Mouse (Mus musculus): Measurements from ENCODE around the gene Efnb2.

The Efnb2 gene

GRCm38 (mm10) chr8:8656578-8657441, 4.2 kb downstream of the Efnb2 start:
- no peak for DNase-seq (ENCODE audit: low read depth in 1 of 2, low spot score in 2 of 2)

GRCm38 (mm10) chr8:8655346-8656340, 5.4 kb downstream of the Efnb2 start:
- no peak for DNase-seq (ENCODE audit: low read depth in 1 of 2, low spot score in 2 of 2)

GRCm38 (mm10) chr8:8653906-8654489, 7.0 kb downstream of the Efnb2 start:
- DNase-seq (ENCODE audit: low read depth in 1 of 2, low spot score in 2 of 2), result no peak

- DNase-seq (ENCODE audit: low read depth in 1 of 2, low spot score in 2 of 2), result no peak
These were observed 7.7 kb downstream of the Efnb2 start for GRCm38 (mm10) chr8:8653343-8653742.

GRCm38 (mm10) chr8:8652388-8652787, 8.7 kb downstream of the Efnb2 start:
- no peak for DNase-seq (ENCODE audit: low read depth in 1 of 2, low spot score in 2 of 2)

GRCm38 (mm10) chr8:8649944-8650343, 11.1 kb downstream of the Efnb2 start:
- DNase-seq (ENCODE audit: low read depth in 1 of 2, low spot score in 2 of 2), result no peak

- DNase-seq (ENCODE audit: low read depth in 1 of 2, low spot score in 2 of 2), result peak; percentile 45 to 49
These were observed 11.5 kb downstream of the Efnb2 start for GRCm38 (mm10) chr8:8649536-8649935.

- no peak for DNase-seq (ENCODE audit: low read depth in 1 of 2, low spot score in 2 of 2)
These were observed 12.4 kb downstream of the Efnb2 start for GRCm38 (mm10) chr8:8648686-8649085.

- no peak for DNase-seq (ENCODE audit: low read depth in 1 of 2, low spot score in 2 of 2)
These were observed 13.2 kb downstream of the Efnb2 start for GRCm38 (mm10) chr8:8647824-8648223.

- DNase-seq (ENCODE audit: low read depth in 1 of 2, low spot score in 2 of 2), result no peak
These were observed 13.7 kb downstream of the Efnb2 start for GRCm38 (mm10) chr8:8647319-8647718.

- DNase-seq (ENCODE audit: low read depth in 1 of 2, low spot score in 2 of 2), result no peak
These were observed 16.7 kb downstream of the Efnb2 start for GRCm38 (mm10) chr8:8644160-8644915.

- no peak for DNase-seq (ENCODE audit: low read depth in 1 of 2, low spot score in 2 of 2)
These were observed 20.8 kb downstream of the Efnb2 start for GRCm38 (mm10) chr8:8640264-8640588.

- no peak for DNase-seq (ENCODE audit: low read depth in 1 of 2, low spot score in 2 of 2)
These were observed 21.3 kb downstream of the Efnb2 start for GRCm38 (mm10) chr8:8639569-8640263.

GRCm38 (mm10) chr8:8631394-8631793, 29.6 kb downstream of the Efnb2 start:
- no peak for DNase-seq (ENCODE audit: low read depth in 1 of 2, low spot score in 2 of 2)

- no peak for DNase-seq (ENCODE audit: low read depth in 1 of 2, low spot score in 2 of 2)
These were observed 37.0 kb downstream of the Efnb2 start for GRCm38 (mm10) chr8:8624017-8624416.

GRCm38 (mm10) chr8:8623486-8623885, 37.6 kb downstream of the Efnb2 start:
- DNase-seq (ENCODE audit: low read depth in 1 of 2, low spot score in 2 of 2), result no peak

GRCm38 (mm10) chr8:8622476-8622875, 38.6 kb downstream of the Efnb2 start:
- DNase-seq (ENCODE audit: low read depth in 1 of 2, low spot score in 2 of 2), result no peak

GRCm38 (mm10) chr8:8622031-8622430, 39.0 kb downstream of the Efnb2 start:
- DNase-seq (ENCODE audit: low read depth in 1 of 2, low spot score in 2 of 2), result no peak

- no peak for DNase-seq (ENCODE audit: low read depth in 1 of 2, low spot score in 2 of 2)
These were observed 39.7 kb downstream of the Efnb2 start for GRCm38 (mm10) chr8:8621236-8621917.

- DNase-seq (ENCODE audit: low read depth in 1 of 2, low spot score in 2 of 2), result no peak
These were observed 40.5 kb downstream of the Efnb2 start for GRCm38 (mm10) chr8:8620536-8620935.

Measured in monocyte, adult 2 months (primary cell).